Comparison of ENCODE assay signal across 8 mouse cellular contexts in the genomic region with DNA sequence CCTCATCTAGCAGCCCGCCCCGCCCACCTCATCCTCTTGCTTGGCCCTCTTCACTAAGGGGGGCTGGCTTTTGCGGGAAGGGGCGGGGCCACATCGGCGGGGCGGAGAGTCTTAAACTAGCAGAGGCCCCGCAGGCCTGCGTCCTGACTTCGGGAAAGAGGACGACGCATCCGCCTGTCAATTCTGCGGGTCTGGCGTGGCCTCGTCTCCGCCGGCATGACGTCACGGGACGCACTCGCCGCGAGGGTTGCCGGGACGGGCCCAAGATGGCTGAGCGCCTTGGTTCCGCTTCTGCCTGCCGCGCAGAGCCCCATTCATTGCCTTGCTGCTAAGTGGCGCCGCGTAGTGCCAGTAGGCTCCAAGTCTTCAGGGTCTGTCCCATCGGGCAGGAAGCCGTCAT. TPM values are rescaled to one million over a fixed set of nuclear protein-coding genes. Genes with fewer than 3 reads are reported as not detected.
A peak's percentile ranks its signal among the peaks of the same experiment; 100 is the strongest.
DNase-seq lines count a peak whose midpoint lies in the region; ATAC-seq and TF ChIP-seq lines count a peak whose summit lies in the region.

A gene (plus strand): TSS at position 232 of the 400 bp plus-strand sequence.

- peak within 1 kb of the TSS; percentile 78 for H3K4me2 ChIP-seq in heart, embryonic 12.5 days
- peak within 1 kb of the TSS; percentile 83 for H3K4me2 ChIP-seq in kidney, postnatal 0 days (ENCODE audit: low read length)
- peak within 1 kb of the TSS; percentile 93 for H3K4me2 ChIP-seq in liver, embryonic 11.5 days
- peak within 1 kb of the TSS; percentile 70 for H3K4me2 ChIP-seq in stomach, embryonic 14.5 days (replicated peaks; ENCODE audit: low read depth, low read length)

- ATAC-seq in erythroid progenitor cell, adult 5-6 weeks (replicated peaks; ENCODE audit: low FRiP score, poor library complexity, severe bottlenecking): peak; percentile 97
- peak; percentile 98 for ATAC-seq in heart, embryonic 12.5 days (ENCODE audit: insufficient number of reproducible peaks, low FRiP score)
- peak; percentile 98 for ATAC-seq in kidney, postnatal 0 days (replicated peaks; ENCODE audit: low FRiP score, low read depth)
- ATAC-seq in liver, embryonic 11.5 days (replicated peaks; ENCODE audit: low FRiP score): peak; percentile 97
- peak; percentile 99 for ATAC-seq in stomach, embryonic 14.5 days (ENCODE audit: insufficient number of reproducible peaks, insufficient read depth, low FRiP score, low read depth)

- under 1% methylated on average over 35 of the region's 35 CpGs for WGBS in heart, embryonic 12.5 days
- WGBS in kidney, postnatal 0 days: 0% methylated on average over 35 of the region's 35 CpGs
- WGBS in liver, embryonic 11.5 days: under 1% methylated on average over 35 of the region's 35 CpGs
- under 1% methylated on average over 35 of the region's 35 CpGs for WGBS in stomach, embryonic 14.5 days

- no peaks in the 10 kb centered on the region for H3K27me3 ChIP-seq in heart, embryonic 12.5 days (replicated peaks)
- H3K27me3 ChIP-seq in kidney, postnatal 0 days (ENCODE audit: insufficient read depth, low read length): no peaks in the 10 kb centered on the region
- H3K27me3 ChIP-seq in liver, embryonic 11.5 days (replicated peaks; ENCODE audit: control insufficient read depth, insufficient read depth, low read length): no peaks in the 10 kb centered on the region
- H3K27me3 ChIP-seq in stomach, embryonic 14.5 days (ENCODE audit: control insufficient read depth, insufficient read depth, low read length): no peaks in the 10 kb centered on the region

- TF ChIP-seq CTCF in kidney, postnatal 0 days (IDR thresholded peaks at IDR 0.05; ENCODE audit: low read depth): peak; percentile 25; the same call in 1 of the 2 replicates

- H3K27ac ChIP-seq in heart, embryonic 12.5 days (ENCODE audit: poor library complexity, severe bottlenecking): peak within 1 kb of the TSS; percentile 94
- peak within 1 kb of the TSS; percentile 88 for H3K27ac ChIP-seq in kidney, postnatal 0 days
- H3K27ac ChIP-seq in liver, embryonic 11.5 days (ENCODE audit: low read depth, low read length): peak within 1 kb of the TSS; percentile 90
- peak within 1 kb of the TSS; percentile 90 for H3K27ac ChIP-seq in stomach, embryonic 14.5 days (ENCODE audit: low read length)

- peak; percentile 95 for DNase-seq in CD4-positive helper T cell, adult 2 months (ENCODE audit: low read depth, low spot score)
- peak; percentile 93 for DNase-seq in brain, embryonic 18.5 days (ENCODE audit: low read depth, low spot score)
- DNase-seq in kidney, postnatal 0 days (ENCODE audit: low spot score): peak; percentile 96
- DNase-seq in liver, embryonic 11.5 days (ENCODE audit: low spot score): peak; percentile 95
- DNase-seq in naive thymus-derived CD4-positive, alpha-beta T cell, adult 2 months (ENCODE audit: low read depth): peak; percentile 94

- peak within 1 kb of the TSS; percentile 95 for H3K9ac ChIP-seq in heart, embryonic 12.5 days
- H3K9ac ChIP-seq in kidney, postnatal 0 days (ENCODE audit: low read depth, low read length): peak within 1 kb of the TSS; percentile 87
- H3K9ac ChIP-seq in liver, embryonic 11.5 days (ENCODE audit: low read depth, low read length): peak within 1 kb of the TSS; percentile 98
- peak within 1 kb of the TSS; percentile 92 for H3K9ac ChIP-seq in stomach, embryonic 14.5 days (replicated peaks; ENCODE audit: low read depth, low read length)

- H3K36me3 ChIP-seq in heart, embryonic 12.5 days: no peaks in the 10 kb centered on the region
- H3K36me3 ChIP-seq in kidney, postnatal 0 days (ENCODE audit: insufficient read depth, low read length): no peaks in the 10 kb centered on the region
- H3K36me3 ChIP-seq in liver, embryonic 11.5 days (ENCODE audit: control insufficient read depth, insufficient read depth, low read length): no peaks in the 10 kb centered on the region
- H3K36me3 ChIP-seq in stomach, embryonic 14.5 days (ENCODE audit: control insufficient read depth, insufficient read depth, low read length): no peaks in the 10 kb centered on the region

- H3K9me3 ChIP-seq in heart, embryonic 12.5 days (replicated peaks): no peaks in the 10 kb centered on the region
- H3K9me3 ChIP-seq in kidney, postnatal 0 days (replicated peaks; ENCODE audit: low read length): no peaks in the 10 kb centered on the region
- H3K9me3 ChIP-seq in liver, embryonic 11.5 days (ENCODE audit: control insufficient read depth, low read length): no peaks in the 10 kb centered on the region
- H3K9me3 ChIP-seq in stomach, embryonic 14.5 days (ENCODE audit: control insufficient read depth, low read depth, low read length): no peaks in the 10 kb centered on the region

- peak within 1 kb of the TSS; percentile 93 for H3K4me3 ChIP-seq in heart, embryonic 12.5 days
- H3K4me3 ChIP-seq in kidney, postnatal 0 days (replicated peaks; ENCODE audit: low read depth, low read length): peak within 1 kb of the TSS; percentile 83
- H3K4me3 ChIP-seq in liver, embryonic 11.5 days (ENCODE audit: low read depth, low read length): peak within 1 kb of the TSS; percentile 100
- peak within 1 kb of the TSS; percentile 98 for H3K4me3 ChIP-seq in stomach, embryonic 14.5 days (ENCODE audit: low read depth, low read length)

- H3K4me1 ChIP-seq in heart, embryonic 12.5 days (replicated peaks): peaks cover 11% of the 10 kb centered on the region
- H3K4me1 ChIP-seq in kidney, postnatal 0 days (replicated peaks; ENCODE audit: insufficient read depth, low read length): no peaks in the 10 kb centered on the region
- H3K4me1 ChIP-seq in liver, embryonic 11.5 days (replicated peaks; ENCODE audit: control insufficient read depth, insufficient read depth, low read length): peaks cover 18% of the 10 kb centered on the region
- no peaks in the 10 kb centered on the region for H3K4me1 ChIP-seq in stomach, embryonic 14.5 days (ENCODE audit: control insufficient read depth, insufficient read depth, low read length)

RNA-seq across cellular contexts. Expression of the gene that starts here (rescaled TPM):
- total RNA-seq in erythroid progenitor cell, adult 5-6 weeks (2015; ENCODE audit: low replicate concordance): 31.7 and 38.6 TPM in 2 replicates
- total RNA-seq in erythroid progenitor cell, adult 5-6 weeks (2017; ENCODE audit: low replicate concordance): 31.8 and 47.7 TPM in 2 replicates
- 11.3 and 11.9 TPM in 2 replicates for polyA plus RNA-seq in heart, embryonic 12.5 days (2016; fragmentation: Nextera tagmentation; extraction: Ambion mirVana)
- 4.1 and 5.6 TPM in 2 replicates for polyA plus RNA-seq in kidney, postnatal 0 days (2015; fragmentation: Nextera tagmentation; extraction: Ambion mirVana)
- 15.1 and 18.9 TPM in 2 replicates for polyA plus RNA-seq in liver, embryonic 11.5 days (2014; fragmentation: Nextera tagmentation; extraction: Ambion mirVana)
- 25.8 and 26.2 TPM in 2 replicates for polyA plus RNA-seq in stomach, embryonic 14.5 days (2014; fragmentation: Nextera tagmentation; extraction: Ambion mirVana)

Comparison
In these comparisons a context has a peak if more than half of its experiments do, and no peak if none do; other contexts are left out.
1. Peak in every context shown above with its lines: DNase-seq, ATAC-seq, H3K4me3 ChIP-seq and H3K27ac ChIP-seq.